Mouse (Mus musculus): ENCODE data around the gene Tmem256. TPM values are rescaled to one million over a fixed set of nuclear protein-coding genes. Genes with fewer than 3 reads are reported as not detected.

The Tmem256 gene
- 531 and 1,176 TPM in 2 replicates for polyA plus RNA-seq (2012; ENCODE audit: low replicate concordance)

DNA sequence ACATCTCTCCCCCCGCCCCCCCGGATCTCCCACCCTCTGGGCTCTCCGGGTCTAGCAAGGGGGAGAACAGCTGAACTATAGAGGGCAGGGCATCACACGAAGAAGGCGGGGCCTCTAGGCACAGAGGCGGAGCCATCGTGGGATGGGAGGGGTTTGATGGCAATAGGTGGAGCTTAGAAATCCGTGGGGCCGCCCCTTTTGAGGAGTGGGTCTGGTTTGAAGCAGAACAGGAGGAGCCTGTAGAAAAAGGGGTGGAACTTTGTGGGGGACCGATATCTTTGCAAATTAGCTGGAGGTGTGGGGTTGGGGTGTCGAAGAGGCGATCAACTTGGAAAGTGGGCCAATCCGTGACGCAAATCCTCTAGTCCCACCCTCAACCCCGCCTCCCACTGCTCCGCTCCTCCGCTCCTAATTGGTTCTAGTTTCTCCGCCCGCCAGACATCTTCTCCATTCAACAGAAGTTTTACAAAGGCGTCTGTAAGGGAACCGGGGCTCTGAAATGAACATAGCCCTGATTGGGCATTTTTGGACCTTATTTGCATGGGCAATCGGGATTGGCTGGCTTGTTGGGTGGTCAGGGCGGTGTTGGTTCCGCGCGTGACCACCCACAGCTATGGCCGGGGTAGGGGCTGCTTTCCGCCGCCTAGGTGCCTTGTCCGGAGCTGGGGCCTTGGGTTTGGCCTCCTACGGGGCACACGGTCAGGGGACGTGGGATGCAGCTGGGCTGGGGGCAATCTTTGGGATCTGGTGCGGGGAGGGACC lies at the start of gene Tmem256:
TSS of gene Tmem256 (plus strand) at position 563 of the 762 bp plus-strand sequence.

DNA sequence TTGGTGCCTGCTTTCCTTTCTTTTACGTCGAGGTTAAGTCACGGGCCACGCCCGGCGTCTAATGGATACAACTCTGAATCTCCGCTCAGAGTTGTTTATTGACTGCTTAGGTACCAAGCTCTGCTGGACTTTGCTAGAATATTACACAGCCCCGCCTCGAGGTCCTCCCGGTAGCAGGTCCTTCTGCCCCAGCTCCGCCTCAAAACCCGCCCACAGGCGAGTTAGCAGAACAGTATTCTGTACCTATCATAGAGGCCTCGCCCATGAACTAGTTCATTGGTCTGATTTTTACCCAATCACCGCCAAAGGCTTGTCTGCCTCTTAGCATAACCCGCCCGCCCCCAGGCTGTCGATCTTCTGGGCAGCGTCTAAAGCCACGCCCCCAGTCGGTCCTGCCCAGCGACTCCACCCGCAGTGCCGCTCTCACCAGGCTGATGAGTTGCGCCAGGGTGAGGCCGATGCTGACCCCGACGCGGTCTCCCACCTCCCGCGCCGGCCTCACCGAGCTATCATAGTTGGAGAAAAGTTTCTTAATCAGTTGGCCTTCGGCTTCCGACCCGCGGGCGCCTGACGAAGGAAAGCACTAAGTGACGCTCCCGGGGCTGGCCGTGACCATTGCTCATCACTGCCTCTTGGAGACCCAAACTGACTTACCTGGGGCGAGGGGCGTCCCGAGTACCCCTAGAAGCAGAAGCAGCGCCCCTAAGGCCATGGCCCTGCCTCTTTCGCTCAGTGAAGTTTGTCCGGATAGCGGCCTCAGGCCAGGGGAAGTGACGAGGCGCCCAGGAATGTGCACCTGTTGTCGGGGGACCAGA lies 42.9 kb upstream of the Tmem256 start, which contains the start of gene Chrnb1:
TSS of gene Chrnb1 (minus strand) at position 776 of the 815 bp plus-strand sequence.

DNA sequence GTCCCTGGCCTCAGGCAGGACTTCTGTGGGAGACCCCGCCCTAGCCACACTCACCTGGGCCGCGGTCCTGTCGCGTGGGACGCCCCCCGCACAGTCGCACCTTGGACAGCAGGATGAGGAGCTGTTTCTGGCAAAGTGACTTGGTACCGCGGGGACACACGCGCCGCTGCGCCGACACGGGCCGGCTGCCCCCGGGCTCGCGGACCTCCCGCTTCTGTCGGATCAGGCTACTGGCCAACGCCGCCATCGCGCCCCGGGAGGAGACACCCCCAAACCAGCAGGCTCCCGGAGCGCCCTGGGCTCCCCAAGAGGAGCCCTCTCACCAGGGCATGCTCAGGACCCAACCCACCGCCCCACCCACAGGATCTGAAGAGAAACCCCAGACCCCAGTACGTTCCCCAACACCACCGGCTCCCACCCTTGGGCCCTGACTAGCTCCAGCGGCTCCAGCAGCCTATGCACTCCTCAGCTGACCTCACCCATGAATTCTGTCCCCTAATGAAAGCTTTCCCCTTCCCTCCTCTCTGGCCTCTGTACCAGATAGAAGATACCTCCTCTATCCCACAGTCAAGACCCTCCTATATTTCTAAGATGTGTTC lies 36.8 kb upstream of the Tmem256 start, which contains the start of gene Fgf11:
TSS of gene Fgf11 (minus strand) at position 479 of the 599 bp plus-strand sequence.

DNA sequence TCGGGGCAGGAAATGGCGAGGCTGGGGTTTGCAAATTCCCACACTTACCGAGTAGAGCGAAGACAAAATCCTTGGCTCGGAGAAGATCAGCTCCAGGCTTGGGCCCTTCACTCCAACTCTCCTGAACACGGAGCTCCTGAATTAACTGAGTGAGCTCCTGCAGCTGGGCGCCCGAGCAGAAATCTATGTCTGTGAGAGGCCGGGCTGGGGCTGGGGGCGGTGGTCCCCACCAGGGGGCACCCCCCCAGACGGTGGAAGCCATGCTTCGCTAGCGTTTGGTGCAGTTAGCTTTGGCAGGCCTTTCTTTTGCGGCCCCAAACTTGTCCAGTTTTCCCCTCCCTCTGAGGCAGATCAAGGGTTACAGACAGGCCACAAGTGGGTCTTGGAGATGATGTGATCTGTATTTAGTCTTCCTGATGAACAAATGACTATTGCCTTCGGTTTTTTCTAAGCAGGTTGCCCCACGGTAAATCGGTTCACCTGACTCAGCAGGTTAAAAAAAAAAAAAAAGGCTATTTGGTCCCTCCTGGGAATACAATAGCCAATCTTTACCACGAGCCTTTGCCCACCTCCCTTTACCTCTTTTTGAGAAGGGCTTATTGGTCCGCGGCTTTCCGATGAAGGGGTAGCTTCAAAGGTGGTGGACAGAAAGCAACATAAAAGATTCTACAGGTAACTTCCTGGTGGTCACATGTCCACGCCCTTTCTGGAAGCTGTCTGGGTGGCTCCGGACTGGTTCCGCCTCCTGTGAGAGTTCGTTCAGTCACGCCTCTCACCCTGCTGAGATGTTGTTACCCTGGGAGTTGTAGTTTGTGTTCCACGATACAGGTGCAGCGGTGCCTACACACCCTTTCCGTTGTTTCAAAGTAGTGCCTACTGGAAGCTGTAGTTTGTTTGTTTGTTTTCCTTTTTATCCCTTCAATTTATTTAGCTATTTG lies 33.1 kb upstream of the Tmem256 start, which contains the start of gene Tmem102:
TSS of gene Tmem102 (minus strand) at position 653 of the 938 bp plus-strand sequence.

DNA sequence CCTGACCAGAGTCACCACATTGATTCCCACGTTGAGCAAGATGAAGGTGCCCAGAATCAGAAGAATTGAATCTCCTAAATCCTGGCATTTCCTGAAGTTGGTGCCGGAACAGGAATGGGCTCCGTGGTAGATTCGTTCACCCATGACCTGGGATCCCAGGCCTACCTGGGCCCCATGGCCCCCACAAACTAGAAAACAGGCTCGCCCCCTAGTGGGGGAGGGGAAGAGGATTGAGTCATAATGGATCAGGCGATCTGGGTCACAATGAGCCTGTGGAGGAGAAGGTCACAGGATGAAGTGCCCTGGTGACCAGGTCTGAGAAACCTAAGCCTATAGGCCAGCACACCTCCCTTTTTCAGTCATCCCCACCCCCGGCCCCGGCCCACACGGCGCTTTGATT lies 23.2 kb upstream of the Tmem256 start, which contains the start of gene Gm39566:
TSS of gene Gm39566 (minus strand) at position 144 of the 400 bp plus-strand sequence.

DNA sequence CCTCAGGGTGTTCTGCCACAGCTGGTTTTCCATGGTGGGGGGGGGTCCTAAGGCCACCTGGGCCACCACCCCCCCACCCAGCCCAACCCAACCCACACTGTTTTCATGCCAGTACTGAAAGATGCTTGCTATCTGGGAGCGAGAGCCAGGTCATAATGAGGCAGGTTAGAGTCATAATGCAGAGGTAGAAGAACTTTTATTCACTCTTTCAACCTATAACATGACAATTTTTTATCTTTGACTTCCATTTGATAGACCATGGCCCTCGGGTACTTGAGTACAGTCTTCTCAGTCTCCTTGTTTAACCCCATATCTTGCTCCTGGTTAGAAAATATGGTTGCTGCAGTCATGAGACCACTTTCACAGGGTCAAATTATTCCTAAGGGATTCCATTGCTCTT lies 19.9 kb upstream of the Tmem256 start, which contains the start of gene Spem2:
TSS of gene Spem2 (minus strand) at position 101 of the 400 bp plus-strand sequence.

DNA sequence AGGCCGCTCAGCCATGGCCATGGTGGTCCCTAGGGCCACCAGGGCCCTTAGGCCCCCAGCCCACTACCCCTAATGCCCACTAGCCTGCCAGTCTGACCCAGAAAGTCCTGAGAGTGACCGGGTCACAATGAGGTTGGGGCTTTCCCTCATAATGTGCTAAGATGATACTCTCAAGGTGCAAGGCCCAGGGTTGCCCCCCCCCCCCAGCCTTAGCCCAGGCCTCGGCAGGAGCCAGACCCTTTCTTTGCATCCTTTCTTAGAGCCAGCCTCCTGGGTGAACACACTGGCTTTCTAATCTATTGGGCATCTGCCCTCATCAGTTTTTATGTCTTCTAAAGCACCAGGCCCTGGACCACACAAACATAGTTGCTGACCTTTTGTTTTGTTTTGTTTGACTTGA lies 16.2 kb upstream of the Tmem256 start, which contains the start of gene Spem1:
TSS of gene Spem1 (minus strand) at position 101 of the 400 bp plus-strand sequence.

DNA sequence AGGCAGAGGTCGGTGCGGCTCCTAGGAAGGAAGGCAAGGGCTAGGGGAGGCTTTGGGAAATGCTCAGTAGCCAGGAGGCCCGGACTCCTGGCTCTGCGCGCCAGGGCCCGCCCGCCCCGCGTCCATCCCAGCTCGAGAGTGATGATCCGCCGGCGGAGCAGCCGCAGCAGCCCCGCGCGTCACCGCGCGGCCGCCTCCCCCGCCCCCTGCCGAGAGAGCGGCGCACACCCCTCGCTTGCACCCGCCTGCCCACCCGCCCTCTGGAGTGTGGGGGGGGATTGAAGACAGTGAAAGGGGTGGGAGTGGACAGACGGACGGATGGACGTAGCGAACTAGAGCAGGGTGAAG lies 736 bp upstream of the Tmem256 start, which contains the start of gene Nlgn2:
TSS of gene Nlgn2 (minus strand) at position 181 of the 348 bp plus-strand sequence.

DNA sequence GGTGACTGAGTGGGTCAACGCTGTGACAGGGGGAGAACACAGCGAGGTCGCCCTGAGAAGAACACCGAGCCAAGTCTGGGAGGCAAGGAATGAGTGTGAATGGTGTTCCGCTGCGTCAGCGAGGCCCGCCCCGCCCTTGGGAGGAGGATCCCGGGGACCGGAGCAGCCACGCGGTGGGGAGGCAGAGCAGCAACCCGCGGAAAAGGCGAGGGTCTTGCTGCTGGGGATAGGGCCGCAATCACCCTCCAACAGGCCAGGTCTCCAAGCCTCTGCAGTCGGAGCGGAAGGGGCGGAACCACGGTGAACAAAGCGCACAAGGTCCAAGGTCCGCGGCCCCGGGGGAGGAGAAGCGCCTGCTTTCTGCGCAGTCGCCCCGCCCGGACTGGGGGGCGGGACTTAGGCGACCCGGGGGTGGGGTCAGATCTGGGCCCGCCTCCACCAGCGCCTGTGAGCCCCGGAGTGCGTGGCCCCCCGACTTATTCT lies 7.9 kb downstream of the Tmem256 start, which contains the start of gene Plscr3:
TSS of gene Plscr3 (plus strand) at position 179 of the 483 bp plus-strand sequence.

DNA sequence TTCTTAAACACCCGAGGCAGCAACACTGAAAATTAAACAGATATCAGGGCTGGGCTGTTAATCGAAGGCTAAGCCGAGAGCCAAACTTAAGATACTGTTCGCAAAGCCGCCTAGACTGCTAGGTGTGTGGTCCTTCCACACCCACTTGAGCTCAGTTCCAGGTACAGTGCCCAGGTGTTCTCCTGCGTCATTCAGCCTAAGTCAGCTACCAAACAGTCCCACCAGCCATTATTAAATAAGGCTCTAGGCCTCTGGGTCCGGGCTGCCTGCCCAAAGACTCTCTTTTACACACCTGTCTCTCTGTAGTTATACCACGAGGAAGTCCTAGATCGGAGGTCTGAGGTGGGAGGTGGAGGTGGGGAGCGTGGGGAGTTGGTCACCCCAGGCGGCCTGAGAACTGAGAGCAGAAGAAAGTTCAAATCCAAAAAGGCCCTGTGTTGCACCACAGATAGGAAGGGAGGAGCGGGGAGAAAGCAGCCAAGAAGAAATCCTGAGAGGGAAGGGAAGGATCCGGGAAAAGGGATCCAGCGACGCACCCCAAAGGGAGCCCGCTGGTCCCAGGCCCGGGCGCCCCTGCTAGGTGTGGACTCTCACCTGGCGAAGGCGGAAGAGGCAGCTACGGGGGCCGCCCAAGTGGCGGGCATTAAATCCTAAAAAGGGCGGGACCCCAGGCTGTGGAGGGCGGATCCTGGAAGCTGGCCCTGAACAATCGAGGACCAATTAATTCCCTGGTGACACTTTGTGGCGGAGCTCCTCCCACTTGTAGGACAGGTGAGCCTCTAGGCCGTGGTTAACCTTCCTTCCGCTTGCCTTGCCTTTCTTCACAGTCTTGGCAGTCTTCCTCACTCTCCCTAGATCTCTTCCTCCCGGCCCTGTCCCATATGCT lies 20.0 kb downstream of the Tmem256 start, which contains the start of gene Tnk1:
TSS of gene Tnk1 (minus strand) at position 618 of the 886 bp plus-strand sequence.

DNA sequence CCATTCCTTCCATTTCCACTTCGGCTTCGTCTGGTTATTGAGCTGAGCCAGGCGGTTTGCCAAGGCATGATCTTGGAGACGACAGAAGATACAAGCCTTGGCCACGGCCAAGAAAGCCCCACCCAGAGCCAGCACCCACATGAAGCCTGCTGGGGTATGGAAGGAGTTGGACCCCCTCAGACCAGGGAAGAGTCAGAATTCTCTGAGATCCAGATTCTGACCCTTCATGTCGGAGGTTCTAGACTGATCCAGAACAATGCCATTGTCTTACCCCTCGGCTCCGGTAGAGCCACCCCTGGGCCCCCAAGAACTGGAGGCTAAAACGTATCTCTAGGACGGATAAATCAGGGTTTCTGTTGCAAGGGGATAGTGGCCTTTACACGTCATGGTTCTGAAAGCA lies 39.6 kb downstream of the Tmem256 start, which contains the start of gene Tmem95:
TSS of gene Tmem95 (minus strand) at position 141 of the 400 bp plus-strand sequence.

DNA sequence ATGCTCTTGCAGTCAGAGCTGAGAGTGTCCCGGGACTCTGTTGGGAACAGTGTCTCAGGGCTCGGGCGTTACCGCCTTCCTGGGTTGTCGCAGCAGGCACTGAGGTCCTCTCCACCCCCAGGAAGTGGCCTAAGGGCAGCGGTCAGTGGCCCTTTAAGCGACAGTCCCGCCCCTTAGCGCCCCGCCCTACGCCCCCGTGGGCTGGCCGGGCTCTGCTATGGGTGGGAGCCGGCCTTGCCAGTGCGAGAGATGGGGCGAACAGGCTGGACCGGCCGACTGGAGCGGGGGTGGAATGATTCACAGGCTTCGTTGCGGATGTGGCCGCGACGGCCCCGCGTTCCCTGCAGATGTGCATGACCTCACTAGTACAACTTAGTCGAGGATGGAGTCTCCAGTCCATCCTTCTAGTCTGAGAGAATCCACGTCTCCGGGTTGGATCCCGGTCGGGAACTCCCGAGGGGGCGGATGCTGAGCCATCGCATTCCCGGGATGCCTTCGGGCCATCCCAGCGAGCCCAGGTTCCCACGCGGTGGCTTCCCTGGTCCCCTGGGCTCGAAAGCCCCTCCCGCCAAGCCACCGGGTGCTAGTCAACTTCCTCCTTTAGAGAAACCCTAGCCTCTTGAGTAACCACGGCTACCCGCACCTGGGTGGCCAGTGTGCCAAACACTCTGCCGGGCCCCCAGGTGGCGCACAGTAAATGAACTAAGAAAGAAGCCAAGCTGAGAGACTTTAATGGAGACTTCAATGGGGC lies 42.7 kb downstream of the Tmem256 start, which contains the start of gene Kctd11:
TSS of gene Kctd11 (minus strand) at position 554 of the 751 bp plus-strand sequence.

Other genes with a start within 250 kb of the Tmem256 start
- gene Atp1b2, start 232.6 kb upstream of the Tmem256 start, polyA plus RNA-seq (2012; ENCODE audit: low replicate concordance) = 171 and 259 TPM in 2 replicates
- not detected in 2 replicates for gene Shbg, start 220.6 kb upstream of the Tmem256 start, polyA plus RNA-seq (2012; ENCODE audit: low replicate concordance)
- not detected in 2 replicates for gene Sat2, start 216.5 kb upstream of the Tmem256 start, polyA plus RNA-seq (2012; ENCODE audit: low replicate concordance)
- 91.8 and 97.5 TPM in 2 replicates for gene Fxr2, start 205.5 kb upstream of the Tmem256 start, polyA plus RNA-seq (2012; ENCODE audit: low replicate concordance)
- 0.44 TPM in 1 of 2 replicates, not detected in the other for gene Sox15, start 183.2 kb upstream of the Tmem256 start, polyA plus RNA-seq (2012; ENCODE audit: low replicate concordance)
- gene Mpdu1, start 175.9 kb upstream of the Tmem256 start, polyA plus RNA-seq (2012; ENCODE audit: low replicate concordance) = 24.1 and 29.9 TPM in 2 replicates
- 26.6 and 82.4 TPM in 2 replicates for gene Cd68, start 172.4 kb upstream of the Tmem256 start, polyA plus RNA-seq (2012; ENCODE audit: low replicate concordance)
- gene Eif4a1, start 166.1 kb upstream of the Tmem256 start, polyA plus RNA-seq (2012; ENCODE audit: low replicate concordance) = 226 and 408 TPM in 2 replicates
- 128 and 137 TPM in 2 replicates for gene Senp3, start 156.4 kb upstream of the Tmem256 start, polyA plus RNA-seq (2012; ENCODE audit: low replicate concordance)
- gene Tnfsf13, start 152.7 kb upstream of the Tmem256 start, polyA plus RNA-seq (2012; ENCODE audit: low replicate concordance) = 2.3 and 5.0 TPM in 2 replicates
- gene Tnfsf12, start 142.7 kb upstream of the Tmem256 start, polyA plus RNA-seq (2012; ENCODE audit: low replicate concordance) = 9.0 and 9.7 TPM in 2 replicates
- 6.6 and 8.1 TPM in 2 replicates for gene Tnfsfm13, start 142.4 kb upstream of the Tmem256 start, polyA plus RNA-seq (2012; ENCODE audit: low replicate concordance)
- 92.9 and 194 TPM in 2 replicates for gene Polr2a, start 79.9 kb upstream of the Tmem256 start, polyA plus RNA-seq (2012; ENCODE audit: low replicate concordance)
- gene Slc35g3, start 76.5 kb upstream of the Tmem256 start, polyA plus RNA-seq (2012; ENCODE audit: low replicate concordance) = not detected in 2 replicates
- 38.9 and 47.4 TPM in 2 replicates for gene Zbtb4, start 72.6 kb upstream of the Tmem256 start, polyA plus RNA-seq (2012; ENCODE audit: low replicate concordance)
- gene Chrnb1, start 42.6 kb upstream of the Tmem256 start, polyA plus RNA-seq (2012; ENCODE audit: low replicate concordance) = 0.18 and 0.20 TPM in 2 replicates
- gene Fgf11, start 36.7 kb upstream of the Tmem256 start, polyA plus RNA-seq (2012; ENCODE audit: low replicate concordance) = 0.07 and 0.47 TPM in 2 replicates
- not detected in 2 replicates for gene Tmem102, start 32.9 kb upstream of the Tmem256 start, polyA plus RNA-seq (2012; ENCODE audit: low replicate concordance)
- 0.07 TPM in 1 of 2 replicates, not detected in the other for gene Gm39566, start 23.2 kb upstream of the Tmem256 start, polyA plus RNA-seq (2012; ENCODE audit: low replicate concordance)
- not detected in 2 replicates for gene Spem2, start 20.0 kb upstream of the Tmem256 start, polyA plus RNA-seq (2012; ENCODE audit: low replicate concordance)
- not detected in 2 replicates for gene Spem1, start 16.3 kb upstream of the Tmem256 start, polyA plus RNA-seq (2012; ENCODE audit: low replicate concordance)
- gene Nlgn2, start 730 bp upstream of the Tmem256 start, polyA plus RNA-seq (2012; ENCODE audit: low replicate concordance) = 3.7 and 5.0 TPM in 2 replicates
- gene Plscr3, start 7.9 kb downstream of the Tmem256 start, polyA plus RNA-seq (2012; ENCODE audit: low replicate concordance) = 64.9 and 78.2 TPM in 2 replicates
- 2.0 and 2.3 TPM in 2 replicates for gene Tnk1, start 20.2 kb downstream of the Tmem256 start, polyA plus RNA-seq (2012; ENCODE audit: low replicate concordance)
- gene Tmem95, start 39.5 kb downstream of the Tmem256 start, polyA plus RNA-seq (2012; ENCODE audit: low replicate concordance) = not detected in 2 replicates
- 1.4 and 2.2 TPM in 2 replicates for gene Kctd11, start 42.9 kb downstream of the Tmem256 start, polyA plus RNA-seq (2012; ENCODE audit: low replicate concordance)
- gene Acap1, start 57.0 kb downstream of the Tmem256 start, polyA plus RNA-seq (2012; ENCODE audit: low replicate concordance) = 28.9 and 53.7 TPM in 2 replicates
- 0.18 and 0.33 TPM in 2 replicates for gene 2810408A11Rik, start 62.5 kb downstream of the Tmem256 start, polyA plus RNA-seq (2012; ENCODE audit: low replicate concordance)
- gene Neurl4, start 62.6 kb downstream of the Tmem256 start, polyA plus RNA-seq (2012; ENCODE audit: low replicate concordance) = 131 and 182 TPM in 2 replicates
- 157 and 339 TPM in 2 replicates for gene Gps2, start 75.4 kb downstream of the Tmem256 start, polyA plus RNA-seq (2012; ENCODE audit: low replicate concordance)
- 1,855 and 2,103 TPM in 2 replicates for gene Eif5a, start 83.4 kb downstream of the Tmem256 start, polyA plus RNA-seq (2012; ENCODE audit: low replicate concordance)
- gene Ybx2, start 97.3 kb downstream of the Tmem256 start, polyA plus RNA-seq (2012; ENCODE audit: low replicate concordance) = 0.99 TPM in 1 of 2 replicates, not detected in the other
- gene Slc2a4, start 109.7 kb downstream of the Tmem256 start, polyA plus RNA-seq (2012; ENCODE audit: low replicate concordance) = 2.4 and 14.7 TPM in 2 replicates
- gene Cldn7, start 126.3 kb downstream of the Tmem256 start, polyA plus RNA-seq (2012; ENCODE audit: low replicate concordance) = 0.62 TPM in 1 of 2 replicates, not detected in the other
- gene Ctdnep1, start 142.6 kb downstream of the Tmem256 start, polyA plus RNA-seq (2012; ENCODE audit: low replicate concordance) = 151 and 407 TPM in 2 replicates
- gene Elp5, start 144.0 kb downstream of the Tmem256 start, polyA plus RNA-seq (2012; ENCODE audit: low replicate concordance) = 7.0 and 11.8 TPM in 2 replicates
- gene Gabarap, start 152.6 kb downstream of the Tmem256 start, polyA plus RNA-seq (2012; ENCODE audit: low replicate concordance) = 126 and 157 TPM in 2 replicates
- 43.8 and 51.3 TPM in 2 replicates for gene Phf23, start 157.3 kb downstream of the Tmem256 start, polyA plus RNA-seq (2012; ENCODE audit: low replicate concordance)
- gene Dvl2, start 162.1 kb downstream of the Tmem256 start, polyA plus RNA-seq (2012; ENCODE audit: low replicate concordance) = 32.3 and 38.3 TPM in 2 replicates
- 24.5 and 26.3 TPM in 2 replicates for gene Acadvl, start 176.9 kb downstream of the Tmem256 start, polyA plus RNA-seq (2012; ENCODE audit: low replicate concordance)
- 4.8 and 5.4 TPM in 2 replicates for gene Dlg4, start 178.4 kb downstream of the Tmem256 start, polyA plus RNA-seq (2012; ENCODE audit: low replicate concordance)
- gene Asgr1, start 215.6 kb downstream of the Tmem256 start, polyA plus RNA-seq (2012; ENCODE audit: low replicate concordance) = not detected in 2 replicates

Data from leukemia stem cell, adult 10-12 weeks (primary cell).